Mouse (Mus musculus) ES-Bruce4 (cell line): ENCODE data around the gene Ptgis.

Experiments used
- CTCF ChIP-seq: IDR thresholded peaks from one replicate; pipeline ENCODE4 v1.8.1; 2011; ENCODE audit warnings: low read depth, low read length
- EP300 ChIP-seq: IDR thresholded peaks from 2 replicates; pipeline ENCODE4 v1.6.1; 2011; ENCODE audit warnings: low read depth, low read length; ENCODE audit not compliant: insufficient read depth
- POLR2A ChIP-seq: IDR thresholded peaks from one replicate; pipeline ENCODE4 v1.8.1; 2011; ENCODE audit warnings: low read length; ENCODE audit not compliant: insufficient read depth

GRCm38 (mm10) chr2:167250736-167251337 lies 10.4 kb upstream of the Ptgis start:
- TF ChIP-seq POLR2A = no peak
- no peak for TF ChIP-seq CTCF
- TF ChIP-seq EP300 = peak; percentile 42; the same call in 1 of the 2 replicates
